Mouse (Mus musculus): ENCODE measurements at regions not wholly inside any gene's neighbourhood (a gene's known extent, or its start where the extent isn't known, plus 50 kb on each side); places are given as distances from the start of the nearest gene placed in this dataset.

GRCm38 (mm10) chr5:97190695-97191094 is 79.3 kb upstream of the Paqr3 start:
- TF ChIP-seq USF1 (IDR thresholded peaks at IDR 0.05; ENCODE audit: low read depth, low read length) (no peak), CTCF (conservative IDR thresholded peaks at IDR 0.05 in 1 of 2, IDR thresholded peaks at IDR 0.05 in 1 of 2; ENCODE audit: low read depth in 2 of 2, low read length in 2 of 2) (no peak), CHD1 (IDR thresholded peaks at IDR 0.05; ENCODE audit: low read depth, low read length) (no peak), POLR2A (IDR thresholded peaks at IDR 0.05; ENCODE audit: low read depth, low read length) (no peak), E2F4 (IDR thresholded peaks at IDR 0.05; ENCODE audit: insufficient replicate concordance, low read depth, low read length) (no peak), MAX (IDR thresholded peaks at IDR 0.05; ENCODE audit: low read length) (no peak), MEF2A (IDR thresholded peaks at IDR 0.05; ENCODE audit: borderline replicate concordance, low read depth, low read length) (no peak), SMC3 (IDR thresholded peaks at IDR 0.05; ENCODE audit: low read depth, low read length) (no peak), USF2 (conservative IDR thresholded peaks at IDR 0.05; ENCODE audit: low read depth, low read length) (no peak), HCFC1 (IDR thresholded peaks at IDR 0.05; ENCODE audit: low read depth, low read length) (no peak), EP300 (IDR thresholded peaks at IDR 0.05; ENCODE audit: low read length) (no peak), UBTF (IDR thresholded peaks at IDR 0.05; ENCODE audit: low read depth, low read length) (no peak), GABPA (IDR thresholded peaks at IDR 0.05; ENCODE audit: insufficient replicate concordance, low read depth, low read length) (no peak), POLR2AphosphoS2 (IDR thresholded peaks at IDR 0.05; ENCODE audit: low read depth, low read length) (no peak)
